Mouse (Mus musculus) cortical plate, adult 2 months (tissue): ENCODE measurements around the gene Gm17334.

ENCODE experiments used
- CTCF ChIP-seq: fragments of 200-500 bp; IDR thresholded peaks from 2 replicates; pipeline ENCODE4 v1.5.1; 2011; ENCODE audit warnings: mild to moderate bottlenecking, control low read depth, low read length; ENCODE audit not compliant: insufficient read depth; ENCODE audit errors: extremely low read depth
- POLR2A ChIP-seq: fragments of 200-500 bp; IDR thresholded peaks from 2 replicates; pipeline ENCODE4 v1.6.1; 2011; ENCODE audit warnings: mild to moderate bottlenecking, low read length, control low read depth; ENCODE audit not compliant: insufficient read depth; ENCODE audit errors: extremely low read depth

DNA sequence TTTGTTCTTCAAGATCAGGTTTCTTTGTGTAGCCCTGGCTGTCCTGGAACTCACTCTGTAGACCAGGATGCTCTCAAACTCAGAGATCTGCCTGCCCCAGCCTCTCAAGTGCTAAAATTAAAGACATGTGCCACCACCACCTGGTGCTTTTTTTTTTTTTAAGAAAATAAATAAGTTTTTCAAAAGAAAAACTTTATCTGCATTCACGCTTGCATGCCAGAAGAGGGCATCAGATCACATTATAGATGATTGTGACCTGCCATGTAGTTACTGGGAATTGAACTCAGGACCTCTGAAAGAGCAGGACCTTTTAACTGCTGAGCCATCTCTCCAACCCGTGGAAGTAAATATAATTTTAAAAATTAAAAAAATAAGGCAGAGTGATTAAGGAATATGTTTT lies 27.7 kb downstream of the Gm17334 start:
- TF ChIP-seq CTCF (no peak), POLR2A (no peak)
